Mouse (Mus musculus) midbrain, embryonic 15.5 days (tissue): ENCODE results near the gene Cemip2. TPM values are rescaled to one million over a fixed set of nuclear protein-coding genes. Genes with fewer than 3 reads are reported as not detected.
A peak's percentile ranks its signal among the peaks of the same experiment; 100 is the strongest.

ENCODE experiments used
- ATAC-seq: fragments of 200-750 bp; cut with Nextera tagmentation; replicated peaks from 2 replicates; pipeline ENCODE4 v1.8.0; 2017; ENCODE audit warnings: moderate TSS enrichment
- H3K27ac ChIP-seq: fragments of 300-500 bp; sonication (generic); 2 replicates; pipeline ENCODE4 v1.5.1; 2015; ENCODE audit warnings: mild to moderate bottlenecking, inconsistent platforms
- H3K27me3 ChIP-seq: fragments of 300-500 bp; sonication (generic); replicated peaks from 2 replicates; pipeline ENCODE4 v1.6.1; 2015; ENCODE audit warnings: inconsistent platforms
- H3K36me3 ChIP-seq: fragments of 300-500 bp; sonication (generic); replicated peaks from 2 replicates; pipeline ENCODE4 v1.6.1; 2015; ENCODE audit warnings: inconsistent platforms
- H3K4me1 ChIP-seq: fragments of 300-500 bp; sonication (generic); 2 replicates; pipeline ENCODE4 v1.6.1; 2015; ENCODE audit warnings: inconsistent platforms
- H3K4me2 ChIP-seq: fragments of 300-500 bp; sonication (generic); 2 replicates; pipeline ENCODE4 v1.6.1; 2015; ENCODE audit warnings: inconsistent platforms, mild to moderate bottlenecking, moderate library complexity
- H3K4me3 ChIP-seq: fragments of 300-500 bp; sonication (generic); 2 replicates; pipeline ENCODE4 v1.5.1; 2015; ENCODE audit warnings: mild to moderate bottlenecking, inconsistent platforms
- H3K9ac ChIP-seq: fragments of 300-500 bp; sonication (generic); 2 replicates; pipeline ENCODE4 v1.6.1; 2015; ENCODE audit warnings: mild to moderate bottlenecking, inconsistent platforms
- H3K9me3 ChIP-seq: fragments of 300-500 bp; sonication (generic); 2 replicates; pipeline ENCODE4 v1.6.1; 2016; ENCODE audit warnings: inconsistent platforms
- WGBS: fragments of 180-500 bp; shearing (Covaris S2); methylation state at CpG from one replicate; pipeline ENCODE4 v1.1.7; 2015; ENCODE audit warnings: mixed read lengths; 5-methylcytosine and 5-hydroxymethylcytosine counted together
- polyA plus RNA-seq: library from polyadenylated mRNA; unstranded; fragments of >200 nt; fragmentation: Nextera tagmentation; extraction: Ambion mirVana; gene quantifications from 2 replicates; pipeline ENCODE4 v1.2.1, GENCODE M21; 2015

Cemip2 gene
- 39.9 and 41.6 TPM in 2 replicates for polyA plus RNA-seq

DNA sequence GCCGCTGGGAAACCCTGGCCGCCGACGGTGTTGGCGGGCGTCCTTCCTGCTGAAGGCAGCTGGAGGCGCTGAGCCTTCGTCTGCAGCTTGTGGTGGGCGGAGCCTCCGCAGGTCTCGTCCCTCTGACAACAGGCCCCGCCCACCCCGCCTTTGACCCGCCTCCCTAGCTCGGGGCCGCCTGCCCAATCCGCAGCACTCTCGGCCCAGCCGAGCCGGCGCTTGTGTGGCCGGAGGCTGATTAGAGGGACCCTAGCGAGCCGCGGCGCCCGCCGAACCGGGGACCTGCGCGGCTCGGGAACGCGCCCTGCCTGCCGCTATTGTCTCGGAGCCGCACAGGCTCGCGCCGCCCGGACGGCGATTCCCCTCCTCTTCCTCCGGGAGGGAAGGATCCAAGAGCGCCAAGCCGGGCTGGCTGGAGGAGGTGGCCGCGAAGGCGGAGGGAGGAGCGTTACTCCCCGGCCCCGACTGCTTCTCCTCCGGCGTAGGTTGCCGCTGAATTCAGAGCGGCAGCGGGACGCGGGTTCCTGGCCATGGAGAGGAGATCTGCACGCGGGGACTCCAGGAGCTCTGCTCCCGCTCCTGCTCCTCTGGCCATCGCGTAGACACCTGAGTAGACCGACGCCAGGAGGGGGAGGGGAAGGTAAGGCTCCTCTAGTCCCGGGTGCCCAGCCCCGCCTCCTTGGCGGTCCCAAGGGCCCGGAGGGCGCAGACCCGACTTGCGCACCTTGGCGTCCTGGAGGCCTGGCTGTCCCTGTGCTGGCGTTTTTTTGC, at the start of gene Cemip2:
TSS of gene Cemip2 (plus strand) at position 196 of the 771 bp plus-strand sequence.
- WGBS: under 1% methylated on average over 73 of the region's 75 CpGs
- peaks cover 46% of the 10 kb centered on the region for H3K4me1 ChIP-seq
- ATAC-seq: peak; percentile 95

DNA sequence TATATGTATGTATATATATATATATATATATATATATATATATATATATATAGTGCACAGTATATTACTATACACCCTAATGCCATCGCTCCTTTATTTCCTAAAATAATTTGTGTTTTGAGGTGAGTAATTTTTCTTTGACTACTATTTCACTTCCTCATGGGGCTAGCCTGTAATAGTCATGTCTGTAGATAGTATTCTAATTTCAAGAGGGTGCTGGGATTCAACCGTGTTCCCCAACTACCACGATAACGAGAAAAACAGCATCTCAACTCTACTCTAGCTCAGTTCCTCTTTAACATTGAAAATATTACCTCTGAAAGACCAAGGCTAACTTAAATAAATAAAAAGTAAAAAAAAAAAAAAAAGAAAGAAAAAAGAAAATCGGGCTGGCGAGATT, 49.8 kb upstream of the Cemip2 start:
- WGBS: 97% methylated on average over 6 of the region's 6 CpGs
- no peaks in the 10 kb centered on the region for H3K27me3 ChIP-seq
- ATAC-seq: no peak

More for the DNA sequence above, at the start of gene Cemip2:
- H3K4me2 ChIP-seq: peak within 1 kb of the TSS; percentile 61
- peak within 1 kb of the TSS; percentile 98 for H3K4me3 ChIP-seq
- no peaks in the 10 kb centered on the region for H3K27me3 ChIP-seq
- no peaks in the 10 kb centered on the region for H3K9me3 ChIP-seq
- peak within 1 kb of the TSS; percentile 97 for H3K9ac ChIP-seq
- H3K36me3 ChIP-seq: no peaks in the 10 kb centered on the region
- H3K27ac ChIP-seq: peak within 1 kb of the TSS; percentile 96

DNA sequence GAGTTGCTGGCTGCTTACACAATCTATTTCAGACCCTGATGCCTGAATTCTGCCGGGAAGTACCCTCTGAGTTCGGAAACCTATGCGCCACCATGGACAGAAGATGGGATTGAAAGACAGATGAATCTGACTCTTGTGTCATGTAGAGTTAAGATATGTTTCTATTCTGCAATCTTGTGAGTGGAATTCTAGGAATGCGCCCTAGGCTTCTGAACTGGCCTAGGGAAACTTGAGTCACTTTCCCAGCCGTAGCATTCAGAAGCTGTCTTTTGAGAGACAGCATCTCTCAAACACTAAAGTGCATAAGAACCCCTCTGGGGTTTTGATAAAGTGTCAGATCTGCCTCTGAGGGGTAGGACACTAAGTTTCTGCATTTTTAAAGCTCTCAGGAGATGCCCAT, 46.3 kb upstream of the Cemip2 start:
- Histone ChIP-seq H3K27me3 (no peaks in the 10 kb centered on the region), H3K27ac (no peak overlapping the region), H3K9me3 (no peaks in the 10 kb centered on the region), H3K36me3 (no peaks in the 10 kb centered on the region), H3K9ac (no peak overlapping the region), H3K4me2 (no peak overlapping the region), H3K4me1 (no peaks in the 10 kb centered on the region), H3K4me3 (no peak overlapping the region)
- 92% methylated on average over 5 of the region's 5 CpGs for WGBS
- ATAC-seq: no peak

More for the DNA sequence above, 49.8 kb upstream of the Cemip2 start:
- Histone ChIP-seq H3K27ac (no peak overlapping the region), H3K9me3 (no peaks in the 10 kb centered on the region), H3K4me2 (no peak overlapping the region), H3K36me3 (no peaks in the 10 kb centered on the region), H3K4me1 (peaks cover 7% of the 10 kb centered on the region), H3K9ac (no peak overlapping the region), H3K4me3 (no peak overlapping the region)

DNA sequence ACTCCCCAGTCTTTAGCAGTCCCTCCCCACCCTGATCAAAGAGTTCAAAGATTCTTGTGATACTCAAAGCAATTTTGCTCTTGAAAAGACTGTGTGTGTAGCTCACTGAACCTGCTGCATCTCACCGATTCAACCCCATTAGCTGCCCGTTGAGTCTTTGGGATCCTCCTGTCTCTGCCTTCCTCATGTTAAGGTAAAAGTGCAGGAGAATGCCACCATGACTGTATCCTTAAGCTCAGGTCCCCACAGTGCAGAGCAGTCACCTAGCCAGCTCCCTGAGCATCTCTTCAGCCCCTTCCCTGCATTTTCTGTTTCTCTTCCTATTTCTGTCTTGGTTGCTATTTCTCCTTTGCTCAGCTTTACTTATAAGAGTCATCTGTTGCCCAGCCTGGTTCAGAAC, 45.0 kb upstream of the Cemip2 start:
- H3K36me3 ChIP-seq: no peaks in the 10 kb centered on the region
- no peak overlapping the region for H3K27ac ChIP-seq
- H3K9ac ChIP-seq: no peak overlapping the region
- no peak overlapping the region for H3K4me3 ChIP-seq
- no peaks in the 10 kb centered on the region for H3K27me3 ChIP-seq
- WGBS: 89% methylated on average over 2 of the region's 2 CpGs
- H3K4me1 ChIP-seq: 0 out of 2 replicates have a peak, but pooled peaks cover 2% of the 10 kb centered on the region
- no peak overlapping the region for H3K4me2 ChIP-seq
- no peaks in the 10 kb centered on the region for H3K9me3 ChIP-seq
- no peak for ATAC-seq

DNA sequence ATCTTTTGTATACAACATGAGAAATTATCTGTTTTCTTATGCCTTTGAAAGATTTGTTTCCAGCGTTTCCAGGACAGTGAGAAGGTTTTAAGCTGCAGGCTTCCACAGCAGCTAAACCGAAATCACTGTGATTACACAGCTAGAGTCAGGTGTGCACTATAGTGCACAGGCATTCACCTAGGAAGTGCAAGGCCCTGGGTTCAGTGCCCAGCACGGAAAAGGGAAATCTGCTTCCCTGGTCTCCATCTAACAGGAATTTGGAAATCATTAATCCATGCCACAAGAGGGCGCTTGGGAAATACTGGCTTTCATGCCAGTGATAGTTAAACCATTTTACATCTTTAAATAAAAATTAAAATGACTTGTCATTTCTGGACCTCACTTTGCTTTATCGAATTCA, 44.0 kb upstream of the Cemip2 start:
- 38% methylated on average over 5 of the region's 5 CpGs for WGBS
- no peaks in the 10 kb centered on the region for H3K36me3 ChIP-seq
- no peak overlapping the region for H3K4me3 ChIP-seq
- peak; percentile 61; the same call in 1 of the 2 replicates for ATAC-seq
- H3K9ac ChIP-seq: no peak overlapping the region
- no peaks in the 10 kb centered on the region for H3K9me3 ChIP-seq
- H3K27ac ChIP-seq: no peak overlapping the region
- H3K4me2 ChIP-seq: no peak overlapping the region
- H3K27me3 ChIP-seq: no peaks in the 10 kb centered on the region
- 0 out of 2 replicates have a peak, but pooled peaks cover 2% of the 10 kb centered on the region for H3K4me1 ChIP-seq

DNA sequence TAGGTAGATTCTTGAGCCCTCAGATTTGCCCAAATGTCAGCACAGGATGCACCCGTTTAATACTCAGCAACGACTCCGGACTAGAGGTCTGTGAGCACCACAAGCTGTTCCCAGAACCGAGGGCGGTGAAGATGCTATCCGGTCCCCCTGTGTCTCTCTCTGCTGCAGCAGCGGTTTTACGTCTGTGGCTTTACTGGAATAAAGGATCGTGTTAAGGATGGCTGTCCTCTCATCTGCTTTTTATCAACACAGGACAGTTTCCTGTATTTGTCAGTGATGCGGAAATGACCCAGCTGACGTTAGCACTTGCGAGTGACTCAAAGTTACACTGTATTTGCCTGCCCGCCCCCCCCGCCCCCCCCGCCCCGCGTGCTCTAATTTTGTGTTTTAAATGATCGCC, 40.7 kb upstream of the Cemip2 start:
- Histone ChIP-seq H3K27me3 (no peaks in the 10 kb centered on the region), H3K4me1 (0 out of 2 replicates have a peak, but pooled peaks cover 2% of the 10 kb centered on the region), H3K36me3 (no peaks in the 10 kb centered on the region), H3K4me2 (no peak overlapping the region), H3K9me3 (no peaks in the 10 kb centered on the region), H3K4me3 (no peak overlapping the region), H3K9ac (no peak overlapping the region), H3K27ac (no peak overlapping the region)
- WGBS: 67% methylated on average over 18 of the region's 18 CpGs
- ATAC-seq: no peak

DNA sequence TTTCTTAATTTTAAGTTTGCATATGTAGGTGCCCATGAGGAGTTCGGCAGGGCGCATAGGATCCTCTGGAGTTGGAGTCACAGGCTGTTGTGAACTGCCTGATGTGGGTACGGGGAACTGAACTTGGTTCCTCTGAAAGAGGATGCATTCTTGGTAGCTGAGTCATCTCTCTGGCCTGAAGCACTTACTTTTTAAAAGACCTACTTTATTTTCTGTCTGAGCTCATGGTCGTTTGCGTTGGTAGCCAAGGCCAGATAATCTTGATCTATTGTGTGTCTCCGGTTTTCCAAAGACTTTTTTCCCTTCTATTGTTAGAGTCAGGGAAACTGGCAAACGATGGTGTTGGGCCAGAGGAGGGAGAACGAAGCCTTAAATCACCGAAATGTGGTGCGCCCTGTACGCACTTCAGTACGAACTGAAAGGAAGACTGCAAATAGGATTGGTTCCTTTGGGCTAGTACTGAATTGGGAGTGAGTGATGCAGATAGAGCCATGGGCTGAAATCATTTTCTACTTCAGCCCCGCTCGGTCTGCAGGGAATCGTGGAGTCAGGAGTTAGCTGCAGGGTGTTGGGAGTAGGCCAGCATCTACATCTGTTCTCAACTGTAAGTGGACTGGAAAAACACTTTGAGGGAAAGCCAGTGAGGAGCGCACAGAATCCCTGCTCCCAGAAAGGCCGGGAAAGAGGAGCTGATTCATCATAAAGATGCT, 40.1 kb upstream of the Cemip2 start:
- 44% methylated on average over 17 of the region's 17 CpGs for WGBS
- no peaks in the 10 kb centered on the region for H3K36me3 ChIP-seq
- H3K4me3 ChIP-seq: no peak overlapping the region
- no peaks in the 10 kb centered on the region for H3K27me3 ChIP-seq
- H3K4me1 ChIP-seq: 0 out of 2 replicates have a peak, but pooled peaks cover 2% of the 10 kb centered on the region
- H3K4me2 ChIP-seq: no peak overlapping the region
- ATAC-seq: peak; percentile 70; the same call in 1 of the 2 replicates
- no peaks in the 10 kb centered on the region for H3K9me3 ChIP-seq
- 0 out of 2 replicates have a peak overlapping the region, but pooled peaks have one; percentile 1 for H3K27ac ChIP-seq
- no peak overlapping the region for H3K9ac ChIP-seq

DNA sequence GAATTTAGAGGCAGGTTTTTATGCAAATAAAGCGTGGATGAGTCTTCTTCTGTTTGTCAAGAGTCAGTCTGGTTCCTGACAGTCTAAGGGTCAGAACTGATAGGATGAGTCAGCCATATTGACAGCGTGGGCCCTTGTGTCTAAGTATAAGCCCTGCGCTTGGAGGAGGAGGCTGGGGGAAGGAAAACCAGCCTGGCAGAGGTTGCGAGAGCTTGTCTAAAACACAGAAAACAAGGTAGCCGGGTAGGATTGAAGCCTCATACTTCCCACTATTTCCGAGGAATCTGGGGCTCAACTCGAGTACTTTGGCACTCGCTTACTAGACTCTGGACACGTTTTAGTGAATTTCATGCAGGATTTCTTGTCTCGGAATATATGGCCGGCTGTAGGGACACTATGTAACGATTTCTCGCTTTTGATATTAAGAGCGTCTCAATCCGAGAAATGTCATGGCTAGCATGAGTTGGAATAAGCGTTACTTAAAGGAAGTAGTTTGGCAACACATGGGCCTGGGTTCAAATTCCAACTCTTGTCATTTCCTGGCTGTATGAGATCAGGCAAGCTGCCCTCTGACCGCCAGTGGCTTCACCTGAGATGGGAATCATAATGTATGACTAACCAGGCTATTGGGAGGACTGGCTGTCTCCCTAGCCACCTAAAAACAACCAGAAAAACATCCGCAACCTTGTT, 39.4 kb upstream of the Cemip2 start:
- Histone ChIP-seq H3K4me2 (no peak overlapping the region), H3K9ac (no peak overlapping the region), H3K4me3 (no peak overlapping the region), H3K9me3 (no peaks in the 10 kb centered on the region), H3K27me3 (no peaks in the 10 kb centered on the region), H3K27ac (no peak overlapping the region), H3K36me3 (no peaks in the 10 kb centered on the region), H3K4me1 (0 out of 2 replicates have a peak, but pooled peaks cover 2% of the 10 kb centered on the region)
- WGBS: 90% methylated on average over 18 of the region's 18 CpGs
- ATAC-seq: peak; percentile 40; the same call in 1 of the 2 replicates

DNA sequence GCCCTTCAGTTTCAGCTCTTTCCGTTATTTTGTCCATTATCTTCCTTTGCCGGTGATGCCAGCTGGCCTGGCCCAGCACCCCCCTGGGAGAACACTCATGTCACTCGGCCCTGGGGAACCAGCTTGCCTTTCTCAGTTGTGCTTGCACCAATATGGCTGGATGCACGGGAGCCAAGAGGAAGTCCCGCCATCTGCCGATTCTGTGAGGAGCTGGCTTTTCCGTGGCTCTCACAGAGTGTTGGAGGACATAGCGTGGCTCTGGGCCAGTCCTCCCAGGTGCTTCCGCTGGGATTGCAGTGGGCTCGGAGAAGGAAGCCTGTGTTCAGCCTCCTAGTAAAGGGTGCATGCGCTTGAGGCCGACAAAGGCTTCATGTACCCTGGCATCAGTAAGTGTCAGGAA, 36.0 kb upstream of the Cemip2 start:
- WGBS: 80% methylated on average over 12 of the region's 12 CpGs
- Histone ChIP-seq H3K36me3 (no peaks in the 10 kb centered on the region), H3K27me3 (no peaks in the 10 kb centered on the region), H3K27ac (no peak overlapping the region), H3K4me3 (no peak overlapping the region), H3K4me2 (no peak overlapping the region), H3K4me1 (0 out of 2 replicates have a peak, but pooled peaks cover 2% of the 10 kb centered on the region), H3K9me3 (no peaks in the 10 kb centered on the region), H3K9ac (no peak overlapping the region)
- ATAC-seq: peak; percentile 41

DNA sequence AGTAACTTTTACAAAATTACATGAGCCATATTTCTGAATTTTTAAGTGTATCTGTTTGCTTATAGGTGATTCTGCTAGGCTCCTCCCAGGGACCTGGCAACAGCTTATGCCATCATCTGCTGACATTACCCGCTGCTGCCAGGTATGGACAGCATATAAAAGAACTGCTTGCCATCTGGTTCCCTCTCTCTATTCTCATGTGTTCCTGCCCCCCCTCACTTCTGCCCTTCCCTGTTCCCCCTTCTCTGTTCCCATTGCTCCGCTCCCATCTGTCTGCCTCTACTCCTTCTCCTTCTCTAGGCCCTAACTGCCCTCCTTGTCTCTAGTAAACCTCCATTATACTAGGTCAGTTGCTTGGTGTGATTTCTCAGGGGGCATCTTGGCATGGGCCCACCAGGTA, 32.6 kb upstream of the Cemip2 start:
- Histone ChIP-seq H3K9me3 (no peaks in the 10 kb centered on the region), H3K4me1 (no peaks in the 10 kb centered on the region), H3K27me3 (no peaks in the 10 kb centered on the region), H3K4me2 (no peak overlapping the region), H3K27ac (no peak overlapping the region), H3K9ac (no peak overlapping the region), H3K36me3 (no peaks in the 10 kb centered on the region), H3K4me3 (no peak overlapping the region)
- ATAC-seq: no peak
- WGBS: 88% methylated on average over 2 of the region's 2 CpGs

DNA sequence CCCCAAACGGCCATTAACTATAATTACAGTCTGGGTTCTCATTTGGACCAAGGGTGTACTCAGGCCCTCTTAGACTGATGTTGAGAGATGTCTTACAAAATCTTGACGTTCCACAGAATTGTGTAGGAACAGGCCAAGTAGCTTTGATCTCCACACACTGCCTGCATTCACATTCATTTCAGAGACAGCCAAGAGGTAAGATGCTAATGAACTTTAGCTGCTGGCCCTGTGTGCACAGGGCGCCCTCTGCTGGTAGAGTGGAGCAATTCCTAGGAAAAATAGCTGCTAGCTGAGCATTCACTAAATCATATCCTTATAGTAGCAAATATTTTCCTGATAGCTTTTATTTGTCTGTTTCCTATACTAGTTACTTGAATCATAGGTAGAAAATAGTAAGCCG, 30.8 kb upstream of the Cemip2 start:
- WGBS: 22% methylated on average over 4 of the region's 4 CpGs
- no peak overlapping the region for H3K27ac ChIP-seq
- H3K4me3 ChIP-seq: no peak overlapping the region
- no peaks in the 10 kb centered on the region for H3K27me3 ChIP-seq
- H3K4me1 ChIP-seq: no peaks in the 10 kb centered on the region
- H3K4me2 ChIP-seq: no peak overlapping the region
- H3K9me3 ChIP-seq: no peaks in the 10 kb centered on the region
- no peaks in the 10 kb centered on the region for H3K36me3 ChIP-seq
- H3K9ac ChIP-seq: no peak overlapping the region
- no peak for ATAC-seq

DNA sequence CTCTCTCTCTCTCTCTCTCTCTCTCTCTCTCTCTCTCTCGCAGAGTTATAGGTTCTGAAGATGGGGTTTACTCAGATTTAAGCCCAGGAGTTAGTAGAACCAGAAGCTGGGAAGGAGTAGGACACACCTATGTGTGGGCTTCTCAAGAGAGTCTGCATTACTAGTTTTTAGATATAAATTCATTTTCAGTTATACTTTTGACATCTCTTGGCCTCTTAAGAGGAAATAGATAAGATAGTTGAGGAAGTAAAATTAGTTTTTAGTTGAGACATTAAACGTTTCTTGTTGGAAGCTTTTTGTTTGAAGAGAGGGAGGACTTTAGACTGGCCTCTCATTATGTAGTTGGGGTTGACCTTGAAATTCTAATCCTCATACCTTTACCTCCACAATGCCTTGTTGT, 28.0 kb upstream of the Cemip2 start:
- 60% methylated on average over 2 of the region's 2 CpGs for WGBS
- Histone ChIP-seq H3K4me2 (no peak overlapping the region), H3K4me1 (no peaks in the 10 kb centered on the region), H3K4me3 (no peak overlapping the region), H3K36me3 (no peaks in the 10 kb centered on the region), H3K27ac (no peak overlapping the region), H3K27me3 (no peaks in the 10 kb centered on the region), H3K9ac (no peak overlapping the region), H3K9me3 (no peaks in the 10 kb centered on the region)
- ATAC-seq: no peak
